Mouse (Mus musculus) c-Kit-positive CD71-negative TER-119-negative erythroid progenitor cells, embryonic 14.5 days (primary cell): ENCODE results near the gene Tmem108.

Experiments
- DNase-seq: peaks from one replicate; pipeline ENCODE4 v3.0.0-alpha.2; 2013; ENCODE audit warnings: low read depth

The Tmem108 gene

DNA sequence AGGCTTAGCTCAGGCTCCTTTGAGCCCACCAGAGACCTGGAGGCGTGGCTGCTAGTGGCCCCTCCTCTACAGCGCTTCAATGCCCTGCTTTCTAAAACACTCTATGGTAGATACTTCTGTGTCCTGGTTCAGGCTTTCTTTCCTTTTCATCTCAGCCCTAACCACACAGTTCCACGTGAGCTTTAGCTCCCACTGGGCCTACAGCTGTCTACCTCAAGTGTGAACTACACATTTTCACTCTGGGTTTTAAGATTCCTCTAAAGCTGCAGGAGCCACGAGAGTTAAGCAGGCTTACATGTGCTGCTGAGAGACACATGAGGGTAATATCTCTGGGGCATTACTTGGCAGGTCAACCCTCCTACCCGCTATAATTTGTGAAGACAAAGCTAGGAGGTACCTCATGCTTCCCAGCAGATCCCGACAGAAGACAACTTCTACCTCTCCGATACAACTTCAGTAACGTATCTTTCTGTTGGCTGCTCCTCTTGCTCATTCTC, 134.2 kb downstream of the Tmem108 start:
- no peak for DNase-seq

DNA sequence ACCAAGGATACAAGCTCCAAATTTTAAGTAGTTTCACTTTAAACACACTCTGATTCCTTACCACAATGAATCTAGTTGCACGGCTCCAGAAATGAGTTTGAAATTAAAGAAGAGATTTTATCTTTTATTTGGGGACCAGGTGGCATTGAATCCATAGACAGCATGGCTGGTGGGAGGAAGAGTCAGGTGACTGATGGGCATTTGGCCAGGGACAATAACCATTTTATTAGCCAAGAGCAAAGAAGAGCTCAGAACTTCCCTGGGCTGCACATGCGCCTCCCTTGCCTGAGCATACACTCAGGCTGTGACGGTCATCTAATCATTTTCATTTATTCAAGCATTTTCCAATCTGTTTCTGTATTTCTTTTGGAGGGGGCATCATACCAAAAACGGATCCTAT, 135.5 kb downstream of the Tmem108 start:
- no peak for DNase-seq

DNA sequence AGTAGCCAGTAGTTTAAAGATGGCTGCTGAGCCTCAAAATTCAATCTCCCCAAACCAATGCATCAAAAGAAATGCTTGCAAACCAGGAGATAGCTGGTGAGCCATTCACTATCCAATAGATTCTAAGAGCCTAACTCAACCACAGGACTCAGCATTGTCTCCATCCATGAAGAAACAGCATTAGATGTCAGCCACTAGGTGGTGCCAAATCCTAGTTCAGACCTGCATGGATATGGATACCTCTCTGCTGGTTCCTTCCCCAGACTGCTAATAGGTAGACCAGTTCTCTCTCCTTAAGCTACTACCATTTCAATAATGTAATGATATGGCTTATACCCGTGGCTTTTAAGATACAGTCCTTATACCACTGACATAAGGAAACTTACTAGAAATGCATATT, 137.0 kb downstream of the Tmem108 start:
- DNase-seq: peak; percentile 45

DNA sequence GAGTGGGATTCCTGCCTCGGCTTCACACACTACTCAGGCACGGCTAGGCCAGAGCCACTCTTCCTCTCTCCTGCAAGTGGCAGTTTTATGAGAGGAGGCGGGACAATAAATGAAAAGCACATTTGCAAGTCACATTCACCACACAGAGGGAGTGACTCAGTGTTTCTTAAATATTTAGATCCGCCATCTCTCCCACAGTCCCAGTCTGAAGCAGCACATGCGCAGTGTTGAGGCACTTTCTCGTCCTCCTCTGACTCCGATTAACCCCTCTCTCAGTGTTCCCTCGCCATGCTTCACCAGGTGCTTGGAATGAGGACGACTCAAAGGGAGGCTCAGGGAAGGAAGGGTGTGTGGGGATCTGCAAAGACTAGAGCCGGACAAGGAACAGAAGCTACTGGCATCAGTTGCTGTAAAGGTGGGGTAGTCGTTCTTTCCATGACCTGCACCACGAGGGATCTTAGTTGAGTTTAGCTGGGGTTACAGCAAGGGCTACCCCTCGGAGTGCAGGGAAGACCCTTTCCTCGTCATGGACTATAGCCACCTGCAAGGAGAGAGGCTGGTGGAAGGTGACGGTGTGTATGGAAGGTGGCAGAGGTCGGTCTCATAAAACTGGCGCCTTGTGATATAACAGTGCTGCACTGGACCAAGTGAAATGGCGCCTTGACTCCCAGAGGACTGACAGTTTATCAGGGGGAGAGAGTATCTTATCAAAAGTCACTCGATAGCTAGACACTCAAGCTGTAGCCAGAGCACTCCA, 137.9 kb downstream of the Tmem108 start:
- no peak for DNase-seq

DNA sequence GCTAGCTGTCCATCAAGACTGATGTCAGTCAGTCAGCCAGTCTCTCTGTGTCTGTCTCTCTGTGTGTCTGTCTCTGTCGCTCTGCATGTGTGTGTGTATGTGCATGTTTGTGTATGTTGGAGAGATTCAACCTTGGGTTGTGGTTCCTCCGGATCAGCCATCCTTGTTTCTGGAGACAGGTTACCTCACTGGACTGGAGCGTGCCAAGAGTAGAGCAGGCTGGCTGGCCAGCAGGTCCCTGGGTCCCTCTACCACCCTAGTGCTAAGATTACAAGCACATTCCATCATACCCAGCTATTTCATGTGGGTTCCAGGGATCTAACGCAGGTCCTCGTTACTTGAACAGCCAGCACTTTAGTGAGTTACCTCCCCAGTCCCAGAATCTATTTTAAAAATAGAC, 138.6 kb downstream of the Tmem108 start:
- DNase-seq: no peak

DNA sequence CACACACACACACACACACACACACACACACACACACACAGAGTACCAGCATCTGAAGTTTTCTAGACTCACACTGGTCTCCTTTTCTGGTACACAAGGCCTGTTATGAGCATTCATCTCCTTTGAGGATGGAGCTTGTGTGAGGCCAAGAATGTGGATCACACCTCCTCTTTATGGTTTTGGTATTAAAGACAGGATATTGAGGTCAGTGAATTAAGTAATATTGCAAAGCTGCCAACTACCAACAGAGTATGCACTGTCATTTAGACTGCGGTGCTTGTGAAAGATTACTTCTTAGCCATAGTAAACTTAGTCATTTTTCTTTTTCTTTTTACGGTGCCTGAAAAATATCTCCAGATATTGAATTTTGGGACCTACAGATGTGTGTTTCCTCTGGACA, 139.8 kb downstream of the Tmem108 start:
- DNase-seq: no peak

DNA sequence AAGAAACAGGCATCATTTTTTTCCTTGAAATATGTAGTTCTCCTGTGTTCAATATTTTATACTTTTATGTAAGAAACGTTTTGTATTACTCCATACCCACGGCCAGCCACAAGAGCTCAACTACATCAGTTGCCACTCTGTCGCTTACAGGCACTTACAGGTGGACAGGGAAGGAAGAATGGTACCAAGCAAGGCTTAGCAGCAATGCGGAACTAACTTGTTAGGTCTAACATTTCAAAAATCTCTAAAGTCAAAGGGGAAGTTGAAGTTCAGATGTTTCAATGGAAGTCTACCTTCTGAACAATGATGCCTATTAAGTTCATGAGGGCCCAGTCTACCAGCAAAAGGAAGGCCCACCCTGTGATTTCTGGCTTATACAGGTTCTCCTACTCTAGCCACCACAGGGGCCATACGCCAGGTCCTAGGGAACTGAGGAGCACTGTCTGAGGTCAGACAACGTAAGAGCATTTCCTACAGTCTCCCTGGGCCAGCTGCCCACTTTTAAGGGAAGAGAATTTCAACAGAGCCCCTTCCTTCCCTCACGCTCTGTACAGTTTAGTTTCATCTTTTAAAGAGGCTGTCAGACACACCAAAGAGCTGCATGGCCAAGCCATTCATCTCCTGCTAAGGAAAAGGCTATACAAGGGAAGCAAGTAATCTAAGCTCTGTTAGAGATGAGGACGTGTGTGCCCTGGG, 141.0 kb downstream of the Tmem108 start:
- DNase-seq: no peak

DNA sequence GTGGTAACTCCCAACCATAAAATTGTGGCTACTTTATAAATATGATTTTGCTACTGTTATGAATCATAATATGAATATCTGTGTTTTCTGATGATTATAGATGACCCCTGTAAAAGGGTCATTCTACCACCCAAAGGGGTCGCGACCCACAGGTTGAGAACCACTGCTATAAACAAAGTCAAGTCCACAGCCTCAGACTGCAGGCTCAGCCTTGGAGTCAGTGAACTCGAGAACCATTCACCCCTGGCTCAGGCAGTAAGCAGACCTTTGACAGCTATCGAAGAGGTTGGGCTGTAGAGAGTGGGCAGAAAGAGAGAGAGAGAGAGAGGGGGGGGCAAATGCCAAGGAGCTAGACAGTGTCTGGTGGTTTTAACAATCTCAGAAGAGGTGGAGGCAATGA, 147.4 kb downstream of the Tmem108 start:
- no peak for DNase-seq

DNA sequence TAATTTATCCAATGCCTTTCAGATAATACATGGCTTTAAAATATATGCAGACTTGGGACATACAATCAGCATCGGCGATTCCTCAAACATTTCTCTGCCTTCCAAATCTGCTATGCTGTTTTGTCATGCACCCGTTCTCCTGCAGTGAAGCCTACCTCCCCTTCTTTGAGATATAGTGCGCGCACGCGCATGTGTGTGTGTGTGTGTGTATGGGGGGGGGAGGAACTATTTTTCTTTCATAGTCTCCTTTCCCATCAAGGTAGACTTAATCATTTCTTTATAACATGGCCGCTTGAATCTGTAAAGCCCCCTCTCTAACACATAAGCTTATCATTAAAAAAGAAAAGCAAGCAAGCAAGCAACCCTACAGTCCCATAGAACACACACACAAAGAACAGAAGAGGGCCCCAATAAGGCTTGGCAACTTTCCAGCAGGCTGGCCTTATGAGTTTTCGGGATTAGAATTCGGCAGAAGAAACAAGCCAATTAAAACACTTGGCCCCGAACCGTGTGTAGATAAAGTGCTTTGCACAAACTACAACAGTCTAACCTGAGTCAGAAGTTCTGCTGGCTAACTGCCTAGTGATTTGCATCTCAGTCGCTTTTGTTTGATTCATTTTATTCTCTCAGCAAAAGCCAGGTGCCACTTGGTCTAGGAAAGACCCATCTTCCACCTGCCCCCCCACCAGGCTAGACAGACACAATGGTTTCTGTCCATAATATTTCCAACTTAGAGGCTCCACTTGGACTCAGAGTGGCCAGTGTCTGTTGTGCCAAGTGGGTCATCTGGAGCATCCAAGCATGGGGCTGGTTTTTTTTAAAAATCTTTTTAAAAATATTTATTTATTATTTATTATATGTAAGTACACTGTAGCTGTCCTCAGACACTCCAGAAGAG, 153.2 kb downstream of the Tmem108 start:
- DNase-seq: no peak

DNA sequence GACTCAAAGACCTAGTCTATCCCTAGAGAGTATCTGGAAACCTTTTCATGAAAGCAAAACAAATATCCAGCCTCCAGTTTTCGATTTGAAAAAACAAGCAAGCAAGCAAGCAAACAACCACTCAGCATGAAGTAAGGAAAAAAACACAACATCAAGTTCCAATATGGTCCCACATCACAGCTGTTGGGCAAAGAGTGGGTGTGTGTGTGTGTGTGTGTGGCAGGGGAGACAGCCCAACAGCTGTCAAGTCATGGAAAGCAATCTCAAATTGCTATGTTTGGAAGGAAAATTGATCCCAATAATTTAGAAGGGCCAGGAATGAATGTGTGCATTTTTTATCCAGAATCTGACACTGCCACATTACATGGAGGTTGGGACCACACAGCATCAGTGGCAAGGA, 155.6 kb downstream of the Tmem108 start:
- no peak for DNase-seq

DNA sequence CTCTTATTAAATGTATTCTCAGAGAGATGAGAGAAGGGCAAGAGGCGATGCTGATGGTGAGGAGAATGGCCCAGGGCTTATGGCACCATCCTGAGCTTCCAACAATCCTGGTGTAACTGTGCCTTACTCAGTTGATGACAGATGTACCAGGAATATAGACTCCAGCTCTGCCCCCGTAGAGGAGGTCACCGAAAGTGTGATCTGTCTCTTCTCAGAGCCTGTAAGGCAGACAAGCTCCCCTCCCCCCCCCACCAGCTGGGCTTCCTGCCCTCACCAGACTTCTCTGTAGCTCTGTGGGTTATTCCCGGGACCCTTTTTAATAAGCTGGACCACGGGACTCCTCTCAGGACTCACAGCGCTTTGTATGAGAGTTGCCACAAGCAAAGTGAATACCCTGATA, 157.8 kb downstream of the Tmem108 start:
- DNase-seq: no peak

DNA sequence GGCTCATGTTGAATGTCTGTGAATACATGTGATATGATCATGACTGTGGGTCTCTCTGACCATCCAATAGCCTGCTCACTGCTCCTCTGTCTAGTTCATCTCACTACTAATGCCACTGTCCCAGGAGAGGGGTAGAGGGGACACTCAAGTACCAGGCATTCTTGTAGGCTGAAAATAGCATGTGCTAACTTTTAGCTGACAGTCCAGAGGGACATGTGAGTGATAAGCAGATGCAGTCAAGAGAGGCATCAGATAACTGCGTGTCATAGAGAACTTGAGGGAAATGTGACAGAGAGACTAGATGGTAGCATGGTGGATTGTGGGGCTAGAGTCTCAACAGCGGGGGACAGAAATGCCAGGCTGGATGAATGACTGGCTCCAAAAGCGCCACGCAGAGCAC, 159.8 kb downstream of the Tmem108 start:
- DNase-seq: no peak

DNA sequence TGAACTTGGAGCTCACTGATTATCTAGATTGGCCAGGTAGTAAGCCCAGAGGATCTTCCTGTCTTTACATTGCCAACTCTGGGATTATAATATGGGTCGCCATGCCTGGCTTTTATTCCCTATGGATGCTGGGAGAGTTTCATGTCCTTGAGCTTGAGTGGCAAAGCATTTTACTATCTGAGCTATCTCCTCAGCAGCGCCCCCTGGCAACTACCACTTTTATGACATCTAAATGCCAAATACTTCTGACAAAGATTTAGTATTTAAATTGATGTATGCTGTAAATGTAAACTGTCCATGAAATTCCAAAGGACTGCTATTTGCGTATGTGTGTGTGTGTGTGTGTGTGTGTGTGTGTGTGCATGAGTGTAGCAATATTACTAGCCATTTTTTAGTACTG, 160.8 kb downstream of the Tmem108 start:
- no peak for DNase-seq

DNA sequence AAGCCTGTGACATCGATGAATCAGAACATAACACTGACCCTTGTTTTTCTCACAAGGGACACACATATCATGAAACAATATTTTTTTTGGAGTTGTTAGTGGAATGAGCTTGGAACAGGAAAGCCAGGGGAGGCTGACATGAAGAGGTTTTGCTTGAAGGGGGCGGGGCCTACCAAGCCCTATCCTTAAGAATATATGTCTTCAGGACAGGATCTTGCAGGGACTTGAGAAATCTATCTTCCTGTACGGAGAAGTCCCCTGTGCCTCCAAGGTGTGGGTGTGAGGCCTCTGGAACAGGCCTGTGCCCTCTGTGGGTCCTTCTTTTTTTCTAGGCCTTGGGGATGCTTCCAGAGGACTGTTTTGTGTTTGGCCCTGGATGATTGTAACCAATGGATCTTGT, 161.7 kb downstream of the Tmem108 start:
- DNase-seq: no peak

DNA sequence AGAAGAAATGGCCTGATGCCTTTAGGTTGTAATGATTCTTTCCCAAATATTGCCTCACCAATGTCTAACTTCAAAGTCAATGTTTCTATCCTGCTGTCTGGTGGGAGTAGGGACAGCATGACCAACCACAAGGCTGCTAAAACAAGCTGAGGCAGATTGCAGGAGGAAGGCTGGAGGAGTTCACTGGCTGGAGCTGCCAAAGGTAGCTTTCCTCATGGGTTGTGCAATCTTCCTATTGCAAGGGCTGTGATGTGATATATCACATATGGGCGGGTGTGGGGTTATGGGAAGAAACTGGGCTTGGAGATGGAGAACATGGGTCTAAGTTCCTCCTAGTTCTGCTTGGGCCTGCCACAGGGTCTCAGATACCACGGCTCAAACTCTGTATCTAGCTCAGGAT, 163.8 kb downstream of the Tmem108 start:
- no peak for DNase-seq

DNA sequence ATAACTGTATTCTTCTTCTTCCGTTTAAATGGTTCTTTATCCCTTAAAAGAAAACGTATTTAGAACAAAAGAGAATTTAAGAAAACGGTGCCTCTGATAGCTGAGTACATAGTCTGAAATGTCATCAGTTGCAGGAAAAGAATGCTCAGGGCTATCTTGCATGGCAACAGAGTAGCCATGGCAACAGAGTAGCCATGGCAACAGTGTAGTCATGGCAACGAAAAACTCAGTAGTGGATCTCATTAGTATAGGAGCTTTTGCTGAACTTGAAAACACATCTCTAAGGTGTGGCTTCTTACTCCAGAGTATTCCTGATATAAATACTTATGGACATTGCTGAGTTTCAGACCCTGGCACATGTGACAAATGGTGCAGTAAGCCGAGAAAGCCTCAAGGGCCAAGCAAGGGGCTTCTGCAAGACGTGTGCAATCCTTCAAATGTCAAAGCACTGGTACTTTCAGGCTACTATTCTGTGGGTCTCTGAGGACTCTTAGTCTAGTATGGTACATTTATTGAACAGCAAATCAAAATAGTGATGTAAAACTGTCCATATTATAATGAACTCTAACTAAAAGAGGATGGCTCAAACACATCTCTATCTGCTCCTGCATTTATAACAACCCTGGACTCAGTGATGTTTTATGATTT, 166.3 kb downstream of the Tmem108 start:
- no peak for DNase-seq

DNA sequence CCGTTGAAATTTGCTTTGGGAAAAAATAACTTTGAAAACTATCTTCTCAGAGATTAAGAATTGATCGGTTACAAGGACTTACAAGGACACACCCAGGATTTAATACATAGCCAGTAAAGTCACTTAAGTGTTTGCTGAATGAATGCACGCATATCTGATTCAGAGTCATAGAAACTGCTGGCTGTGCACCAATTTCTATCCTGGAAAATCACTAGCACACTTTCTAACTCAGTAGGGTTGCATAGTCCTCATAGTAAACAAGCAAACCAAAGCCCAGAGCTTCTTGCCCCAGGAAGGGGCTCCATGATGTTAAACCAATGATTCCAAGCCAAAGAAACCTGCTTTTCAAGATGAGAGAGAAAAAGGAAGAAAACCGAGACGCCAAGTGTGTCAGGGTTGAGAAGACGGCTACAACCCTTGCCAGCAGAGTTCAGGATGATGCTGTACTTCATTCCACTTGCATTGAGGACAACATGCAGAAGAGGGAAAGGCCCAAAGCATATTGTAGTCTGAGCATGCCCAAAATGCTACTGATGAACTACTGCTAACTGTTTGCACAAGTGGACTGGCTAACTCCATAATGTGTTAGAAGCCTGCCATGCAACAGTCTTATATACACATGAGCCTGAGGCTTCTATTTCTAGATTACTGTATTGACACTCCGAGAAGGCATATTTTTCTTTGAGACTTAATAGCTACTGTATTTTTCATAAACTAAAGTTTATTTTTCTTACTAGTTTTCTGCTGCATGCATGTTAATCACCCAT, 167.0 kb downstream of the Tmem108 start:
- DNase-seq: no peak

DNA sequence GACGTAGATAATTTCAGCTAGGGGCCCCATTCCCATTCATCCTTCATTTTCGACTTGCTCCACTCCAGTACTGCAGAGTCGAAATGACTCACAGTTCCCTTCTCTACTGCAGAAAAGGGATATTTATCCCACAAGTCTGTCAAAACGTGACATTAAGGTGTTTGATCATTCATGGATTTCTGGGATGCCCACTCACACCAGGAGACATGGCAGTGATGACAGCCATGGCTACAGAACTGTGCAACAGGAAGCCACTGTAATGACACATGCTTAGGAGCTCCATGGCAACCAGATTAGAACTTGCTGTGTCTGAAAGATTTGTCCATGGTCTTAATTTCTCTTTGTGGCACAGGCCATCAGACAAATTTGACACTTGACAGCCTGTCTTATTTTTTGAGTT, 168.6 kb downstream of the Tmem108 start:
- DNase-seq: no peak

DNA sequence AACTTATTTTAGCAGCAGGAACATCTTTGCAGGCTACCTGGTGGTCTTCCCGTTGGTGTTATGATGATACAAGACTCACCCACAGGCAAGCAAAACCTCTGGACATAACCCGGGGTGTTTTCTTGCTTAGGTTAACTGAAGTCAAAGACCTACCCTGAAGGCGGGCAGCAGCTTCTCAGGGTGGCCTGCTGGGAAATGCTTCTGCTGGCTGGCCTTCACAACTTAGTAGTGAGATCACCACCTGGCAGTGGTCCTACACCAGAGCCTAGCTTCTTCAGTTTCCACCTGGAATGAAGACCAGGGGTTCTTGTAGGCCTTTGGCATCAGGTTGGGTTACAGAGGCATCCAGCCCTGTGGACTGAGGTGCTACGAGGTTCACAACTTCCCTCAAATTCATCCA, 169.7 kb downstream of the Tmem108 start:
- no peak for DNase-seq

DNA sequence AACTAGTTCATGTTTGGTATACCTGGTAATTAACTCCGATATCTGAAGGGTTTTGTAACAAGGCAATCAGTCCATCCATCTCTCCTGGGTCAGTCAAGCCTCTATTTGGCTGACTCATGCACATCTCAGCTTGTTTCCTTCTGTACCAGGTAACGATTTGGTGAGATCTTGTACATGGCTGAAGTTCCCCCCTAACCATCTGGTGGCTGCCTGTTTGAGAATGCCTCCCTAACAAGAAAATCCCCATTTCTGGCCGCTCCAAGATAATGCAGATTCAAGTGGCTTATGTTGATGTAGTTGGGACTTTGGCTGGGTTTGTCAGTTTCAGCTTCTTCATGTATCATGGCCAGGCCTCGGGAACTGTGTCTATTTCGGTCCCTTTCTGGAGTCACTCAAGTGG, 170.8 kb downstream of the Tmem108 start:
- no peak for DNase-seq

DNA sequence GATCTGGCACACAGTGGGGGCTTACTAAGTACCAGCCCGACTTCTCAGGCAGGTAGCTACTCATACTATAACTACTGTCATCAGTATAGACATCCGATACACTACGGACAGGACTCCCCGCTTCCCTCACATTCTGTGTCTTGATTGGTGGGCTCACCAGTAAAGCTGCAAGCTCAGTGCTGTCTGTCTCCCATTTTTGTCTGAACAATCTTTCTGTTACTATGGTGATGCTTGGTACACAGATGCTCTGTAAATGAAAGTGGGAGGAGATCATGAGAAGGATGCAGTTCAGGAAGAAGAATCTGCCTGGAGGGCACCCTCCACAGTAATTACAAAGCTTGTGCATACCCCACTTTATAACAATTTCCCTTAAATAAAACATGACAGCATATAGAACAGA, 176.8 kb downstream of the Tmem108 start:
- DNase-seq: no peak
